Mouse (Mus musculus): ENCODE data around the gene Gen1. TPM values are rescaled to one million over a fixed set of nuclear protein-coding genes. Genes with fewer than 3 reads are reported as not detected.

Gen1 gene
- total RNA-seq, 4 experiments from 2014 or later: 1.8 to 2.3 (median 2.0) TPM

Small RNAs within 50 kb of the gene (microRNA-seq; reads per million reads assigned to microRNA genes)
- gene Mir7675: 0 reads per million in 2 experiments

Other genes starting within 250 kb of the Gen1 start
- 1 to 10 TPM; 2.6 to 7.6 (median 3.8) TPM for gene Kcns3, start 114.7 kb downstream of the Gen1 start, total RNA-seq (2022)
- not detected for gene Msgn1, start 56.8 kb downstream of the Gen1 start, total RNA-seq (2022)
- gene Smc6, start 85 bp upstream of the Gen1 start, total RNA-seq (2022): 10 to 100 TPM; 27.0 to 41.0 (median 34.4) TPM
- 10 to 100 TPM; 52.9 to 74.7 (median 58.7) TPM for gene Vsnl1, start 170.8 kb upstream of the Gen1 start, total RNA-seq (2022)
- gene Rad51ap2, start 190.3 kb upstream of the Gen1 start, total RNA-seq (2022): under 1 TPM in 2 of 4 experiments, not detected in 2; 0.17 to 0.34 TPM